Mouse (Mus musculus): ENCODE data around the gene Fam19a3.

Gene Fam19a3

GRCm38 (mm10) chr3:104781471-104781903, at the start of gene Fam19a3:
TSS of gene Fam19a3 (minus strand) at chr3:104781840.
- DNase-seq (ENCODE audit: low read depth), result no peak

- no peak for DNase-seq (ENCODE audit: low read depth)
Observed at GRCm38 (mm10) chr3:104822413-104822812, 40.8 kb upstream of the Fam19a3 start.

GRCm38 (mm10) chr3:104820426-104820825, 38.8 kb upstream of the Fam19a3 start:
- no peak for DNase-seq (ENCODE audit: low read depth)

GRCm38 (mm10) chr3:104818749-104819134, 37.1 kb upstream of the Fam19a3 start:
- DNase-seq (ENCODE audit: low read depth), result no peak

GRCm38 (mm10) chr3:104817991-104818748, 36.5 kb upstream of the Fam19a3 start, which contains the start of gene Mov10:
TSS of gene Mov10 (minus strand) at chr3:104818563.
- DNase-seq (ENCODE audit: low read depth), result peak; percentile 93

- DNase-seq (ENCODE audit: low read depth), result peak; percentile 46
Observed at GRCm38 (mm10) chr3:104817481-104817990, 35.9 kb upstream of the Fam19a3 start.

GRCm38 (mm10) chr3:104816130-104816529, 34.5 kb upstream of the Fam19a3 start:
- peak; percentile 57 for DNase-seq (ENCODE audit: low read depth)

- peak; percentile 45 for DNase-seq (ENCODE audit: low read depth)
Observed at GRCm38 (mm10) chr3:104815346-104815745, 33.7 kb upstream of the Fam19a3 start.

GRCm38 (mm10) chr3:104814746-104815145, 33.1 kb upstream of the Fam19a3 start:
- peak; percentile 21 for DNase-seq (ENCODE audit: low read depth)

- DNase-seq (ENCODE audit: low read depth), result peak; percentile 42
Observed at GRCm38 (mm10) chr3:104813227-104813626, 31.6 kb upstream of the Fam19a3 start.

- no peak for DNase-seq (ENCODE audit: low read depth)
Observed at GRCm38 (mm10) chr3:104812254-104812653, 30.6 kb upstream of the Fam19a3 start.

- DNase-seq (ENCODE audit: low read depth), result no peak
Observed at GRCm38 (mm10) chr3:104811752-104812151, 30.1 kb upstream of the Fam19a3 start.

- no peak for DNase-seq (ENCODE audit: low read depth)
Observed at GRCm38 (mm10) chr3:104805539-104805938, 23.9 kb upstream of the Fam19a3 start.

GRCm38 (mm10) chr3:104804312-104804711, 22.7 kb upstream of the Fam19a3 start:
- DNase-seq (ENCODE audit: low read depth), result no peak

GRCm38 (mm10) chr3:104801481-104801880, 19.8 kb upstream of the Fam19a3 start:
- DNase-seq (ENCODE audit: low read depth), result no peak

- DNase-seq (ENCODE audit: low read depth), result no peak
Observed at GRCm38 (mm10) chr3:104800681-104801080, 19.0 kb upstream of the Fam19a3 start.

- no peak for DNase-seq (ENCODE audit: low read depth)
Observed at GRCm38 (mm10) chr3:104796430-104797082, 14.9 kb upstream of the Fam19a3 start.

GRCm38 (mm10) chr3:104795661-104796340, 14.2 kb upstream of the Fam19a3 start:
- peak; percentile 72 for DNase-seq (ENCODE audit: low read depth)

- DNase-seq (ENCODE audit: low read depth), result no peak
Observed at GRCm38 (mm10) chr3:104794953-104795470, 13.4 kb upstream of the Fam19a3 start.

GRCm38 (mm10) chr3:104793871-104794828, 12.5 kb upstream of the Fam19a3 start:
- DNase-seq (ENCODE audit: low read depth), result peak; percentile 98
